Mouse (Mus musculus) adrenal gland, adult (tissue): ENCODE measurements around the gene Plp2.
"Not testable (repeated sequence)": the region's sequence is repeated elsewhere in the genome, so short reads cannot be mapped to it uniquely, and the experiment has no call there.

Experiments used
- DNase-seq, 2 experiments: peaks; one replicate each; pipeline ENCODE4 v3.0.0; 2022 to 2023; ENCODE audit warnings: low spot score in 1 of 2; ENCODE audit not compliant: inconsistent age in 2 of 2

The Plp2 gene

DNA sequence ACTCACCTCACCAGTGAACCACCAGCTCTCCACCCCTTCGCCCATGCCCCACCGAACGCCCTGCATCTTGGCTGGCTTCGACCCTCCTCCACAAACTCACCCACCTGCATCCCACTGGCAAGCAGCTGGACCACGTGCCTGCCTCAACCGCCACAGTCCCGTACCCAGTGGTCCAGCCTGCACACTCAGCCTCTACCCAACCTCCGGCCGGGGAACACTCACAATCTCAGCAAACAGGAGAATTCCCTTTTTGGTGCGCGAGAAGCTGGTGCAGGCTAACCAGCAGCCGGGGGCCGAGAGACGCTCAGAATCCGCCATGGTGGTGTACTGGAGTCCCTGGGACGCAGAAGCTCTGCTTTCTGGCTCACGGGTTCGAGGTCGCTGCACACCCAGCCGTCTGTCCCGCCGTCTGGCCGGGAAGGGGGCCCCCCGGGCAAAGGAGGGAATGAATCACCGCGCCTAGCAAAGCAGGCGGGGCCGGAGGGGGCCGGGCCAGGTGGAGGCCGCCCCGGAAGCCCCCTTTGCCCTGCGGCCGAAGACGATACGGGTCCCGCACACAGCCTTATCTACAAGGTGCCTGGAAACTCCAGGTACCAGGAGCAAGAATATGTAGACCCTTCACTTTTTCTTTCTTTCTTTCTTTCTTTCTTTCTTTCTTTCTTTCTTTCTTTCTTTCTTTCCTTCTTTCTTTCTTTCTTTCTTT, at the start of gene Plp2:
Gene Plp2 (minus strand): TSS at position 470 of the 703 bp plus-strand sequence.
- DNase-seq, result peak; percentile 79 to 82

DNA sequence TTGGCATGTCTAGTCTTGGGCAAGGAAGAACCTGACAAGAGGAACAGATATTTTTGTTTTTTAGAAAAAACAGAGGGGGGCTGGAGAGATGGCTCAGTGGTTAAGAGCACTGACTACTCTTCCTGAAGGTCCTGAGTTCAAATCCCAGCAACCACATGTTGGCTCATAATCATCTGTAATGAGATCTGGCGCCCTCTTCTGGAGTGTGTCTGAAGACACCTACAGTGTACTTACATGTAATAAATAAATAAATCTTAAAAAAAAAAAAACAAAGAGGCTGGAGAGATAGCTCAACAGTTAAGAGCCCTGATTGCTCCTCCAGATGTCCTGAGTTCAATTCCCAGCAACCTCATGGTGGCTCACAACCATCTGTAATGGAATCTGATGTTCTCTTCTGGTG, 44.9 kb upstream of the Plp2 start:
- DNase-seq, result not testable (repeated sequence)

GRCm38 (mm10) chrX:7714135-7714899, 43.1 kb upstream of the Plp2 start, which contains the start of gene Wdr45:
TSS of gene Wdr45 (plus strand) at chrX:7714333.
- peak; percentile 94 to 96 for DNase-seq

DNA sequence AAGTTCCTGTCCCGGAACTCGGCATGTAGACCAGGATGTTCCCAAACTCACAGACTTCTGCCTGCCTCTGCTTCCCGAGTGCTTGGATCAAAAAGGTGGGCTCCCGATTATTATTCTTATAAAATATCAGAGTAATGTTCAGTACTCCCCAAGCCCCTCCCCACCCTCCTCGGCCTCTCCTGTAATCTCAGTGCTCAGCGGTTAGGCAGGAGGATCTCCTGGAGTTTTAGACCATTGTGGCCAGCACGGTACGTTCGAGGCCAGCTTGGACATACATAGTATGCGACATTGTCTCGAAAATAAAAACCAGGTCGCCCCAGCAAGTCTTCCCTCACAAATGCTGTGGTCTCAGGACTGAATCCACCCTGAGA, 42.6 kb upstream of the Plp2 start:
- peak in 1 of 2 experiments; percentile 46 for DNase-seq

GRCm38 (mm10) chrX:7696954-7697381, 25.8 kb upstream of the Plp2 start, which contains the start of gene Gpkow:
TSS of gene Gpkow (plus strand) at chrX:7697131.
- DNase-seq, result peak; percentile 86 to 93

DNA sequence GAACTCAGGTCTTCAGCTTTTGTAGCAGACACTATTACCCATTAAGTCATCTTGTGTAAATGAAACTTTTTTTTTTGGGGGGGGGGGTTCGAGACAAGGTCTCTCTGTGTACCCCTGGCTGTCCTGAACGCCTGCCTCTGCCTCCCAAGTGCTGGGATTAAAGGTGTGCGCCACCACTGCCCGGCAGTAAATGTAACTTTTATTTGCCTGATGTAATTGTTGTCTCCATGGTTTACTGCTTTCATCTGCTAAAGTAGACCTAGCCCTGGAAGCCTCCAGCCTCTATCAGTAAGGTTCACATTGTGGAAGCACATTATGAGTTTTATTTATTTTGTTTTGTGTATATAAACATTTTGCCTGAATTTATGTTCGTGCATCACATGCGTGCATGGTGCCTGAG, 25.3 kb upstream of the Plp2 start:
- no peak for DNase-seq

DNA sequence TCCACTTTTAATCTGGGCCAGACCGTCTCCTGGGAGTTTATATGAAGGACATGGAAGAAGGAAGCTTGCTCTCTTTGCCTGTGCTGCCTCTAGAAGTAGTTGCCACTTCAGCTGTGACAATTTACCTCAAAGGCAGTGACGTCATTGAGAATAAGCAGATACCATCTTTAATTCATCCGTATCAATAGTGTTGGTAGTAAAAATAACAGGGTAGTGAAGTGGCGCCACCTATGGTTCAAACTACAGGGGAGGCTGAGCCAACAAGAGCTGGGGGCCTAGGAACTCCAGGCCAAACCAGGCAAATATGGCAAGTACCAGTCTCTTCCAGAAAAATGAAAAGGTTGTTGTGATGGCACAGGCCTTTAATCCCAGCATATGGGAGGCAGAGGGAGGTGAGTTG, 21.7 kb upstream of the Plp2 start:
- DNase-seq, result peak in 1 of 2 experiments; percentile 60

- DNase-seq, result no peak
Measured at GRCm38 (mm10) chrX:7690486-7690885, 19.3 kb upstream of the Plp2 start.

- no peak for DNase-seq
Measured at GRCm38 (mm10) chrX:7688321-7688720, 17.1 kb upstream of the Plp2 start.

GRCm38 (mm10) chrX:7680864-7681263, 9.7 kb upstream of the Plp2 start, which contains the start of gene Magix:
TSS of gene Magix (minus strand) at chrX:7681251.
- DNase-seq, result no peak

DNA sequence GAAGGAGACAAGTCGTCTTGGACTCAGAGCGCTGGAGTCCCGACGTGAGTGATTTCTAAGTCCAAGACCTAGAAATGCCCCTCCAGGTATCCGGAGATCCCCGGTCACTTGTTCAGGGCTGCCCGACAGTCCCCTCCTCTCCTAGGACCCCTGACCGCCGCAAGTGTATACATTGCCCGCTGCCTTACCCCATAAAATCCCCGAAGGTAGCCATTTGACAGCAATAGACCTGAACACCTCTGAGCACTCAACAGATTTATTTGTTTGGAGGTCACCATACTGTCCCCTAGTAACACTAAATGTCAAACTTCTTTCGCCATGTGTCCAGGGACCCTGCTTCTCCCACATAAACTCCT, 8.8 kb upstream of the Plp2 start:
- DNase-seq, result no peak

GRCm38 (mm10) chrX:7679405-7680056, 8.3 kb upstream of the Plp2 start:
- peak; percentile 92 to 95 for DNase-seq

DNA sequence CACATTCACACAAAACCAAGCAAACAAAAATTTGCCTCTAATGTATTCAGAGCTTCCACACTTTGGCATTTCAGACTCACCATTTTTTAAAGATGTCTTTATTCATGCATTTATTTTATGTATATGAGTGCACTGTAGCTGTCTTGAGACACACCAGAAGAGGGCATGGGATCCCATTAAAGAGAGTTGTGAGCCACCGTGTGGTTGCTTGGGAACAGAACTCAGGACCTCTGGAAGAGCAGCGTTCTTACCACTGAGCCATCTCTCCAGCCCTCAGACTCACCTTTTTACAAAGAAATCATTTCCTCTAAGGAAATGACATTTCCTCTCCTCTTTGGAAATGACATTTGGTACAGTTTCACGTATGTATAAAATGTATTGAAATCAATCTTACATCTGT, 7.8 kb upstream of the Plp2 start:
- DNase-seq, result no peak

DNA sequence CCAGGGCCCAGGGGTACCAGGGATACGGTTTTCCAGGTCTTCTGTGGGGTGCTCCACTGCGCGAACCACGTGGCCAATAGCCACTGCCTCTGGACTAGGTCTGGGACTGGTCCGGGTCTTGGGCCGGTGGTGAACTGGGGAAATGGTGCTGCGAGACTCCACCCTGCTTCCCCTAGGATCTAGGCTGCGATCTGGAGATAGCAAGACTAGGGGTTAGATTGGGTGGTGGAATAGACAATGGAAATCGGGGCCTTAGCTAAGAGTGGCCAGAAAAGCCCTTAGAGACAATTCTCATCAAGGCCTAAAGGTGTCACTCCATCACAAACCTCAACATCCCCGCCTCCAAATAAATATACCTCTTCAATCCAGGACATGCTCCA, 3.8 kb upstream of the Plp2 start:
- DNase-seq, result peak in 1 of 2 experiments; percentile 50

DNA sequence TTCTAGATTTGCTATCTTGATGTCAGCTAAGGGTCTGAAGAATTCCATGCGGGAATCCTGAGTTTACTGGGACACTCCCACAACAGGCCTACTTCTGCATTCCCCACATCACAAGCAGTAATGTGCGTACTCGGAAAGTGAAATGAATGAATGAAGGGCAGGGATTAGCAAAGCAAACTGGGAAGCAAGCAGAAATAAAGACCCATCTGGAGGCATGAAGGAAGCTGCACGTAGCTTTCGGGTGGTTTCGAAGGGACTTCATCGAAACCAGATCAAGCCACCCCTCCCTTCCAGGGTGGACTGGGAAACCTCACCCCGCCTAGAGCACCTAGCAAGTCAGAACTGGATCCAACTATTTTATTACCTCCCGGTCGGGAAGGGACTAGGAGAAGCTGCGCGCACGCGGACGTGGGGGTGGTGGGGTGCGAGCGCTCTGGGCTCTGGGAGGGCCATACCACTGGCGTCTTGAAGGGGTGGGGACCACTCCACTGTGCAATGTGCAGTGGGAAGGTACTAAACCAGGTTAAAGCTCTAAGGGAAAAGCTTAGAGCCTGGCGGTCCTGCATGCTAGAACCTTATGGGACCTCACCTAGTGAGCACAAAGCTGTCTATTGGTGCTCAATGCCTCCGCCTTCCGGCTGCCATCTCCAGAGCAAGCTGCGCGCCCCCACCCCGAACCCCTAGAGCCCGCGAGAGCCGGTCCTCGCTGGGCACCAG, 3.3 kb upstream of the Plp2 start:
- DNase-seq, result peak in 1 of 2 experiments; percentile 61

- peak; percentile 56 to 76 for DNase-seq
Measured at GRCm38 (mm10) chrX:7673578-7674281, 2.5 kb upstream of the Plp2 start.

DNA sequence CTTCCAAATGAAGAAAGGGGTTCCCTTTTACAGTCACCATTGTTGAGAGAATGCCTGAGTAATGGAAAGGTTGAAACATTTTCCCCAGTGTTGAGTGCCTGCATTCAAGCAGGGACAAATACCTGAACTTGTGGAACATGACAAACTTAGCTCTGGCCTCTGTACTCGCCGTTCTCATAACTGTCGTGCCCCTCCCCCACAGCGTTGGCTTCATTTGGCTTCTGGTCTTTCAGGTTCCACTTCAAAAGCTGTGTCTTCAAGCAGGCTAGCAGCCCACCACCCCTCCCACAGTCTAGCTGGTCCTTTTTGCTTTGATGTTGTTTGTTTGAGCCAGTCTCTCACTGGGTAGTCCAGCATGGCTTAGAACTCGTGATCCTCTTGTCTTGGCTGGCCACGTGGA, 1.5 kb upstream of the Plp2 start:
- no peak for DNase-seq

DNA sequence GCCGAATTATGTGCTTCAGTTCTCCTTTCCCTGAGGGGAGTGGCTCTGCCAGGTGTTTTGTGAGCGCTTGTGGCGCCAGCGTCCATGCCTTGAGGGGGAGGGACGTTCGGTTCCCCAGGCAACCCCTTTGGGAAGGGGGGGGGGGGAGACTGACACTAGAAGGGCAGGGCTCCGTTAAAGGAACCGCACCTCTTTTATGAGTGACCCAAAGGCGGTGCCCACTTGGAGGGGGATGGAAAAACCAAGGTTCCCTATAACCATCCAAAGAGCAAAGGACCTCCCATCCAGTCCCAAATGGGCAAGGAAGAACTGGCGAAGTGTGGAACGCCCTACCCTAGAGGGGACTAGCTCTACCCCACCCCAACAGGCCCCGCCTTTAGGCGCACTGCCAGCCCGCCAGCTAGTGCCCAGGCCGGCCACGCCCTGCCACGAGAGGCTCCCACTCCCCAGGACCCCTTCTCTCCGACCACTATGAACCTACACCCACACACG, 754 bp downstream of the Plp2 start:
- DNase-seq, result peak; percentile 79 to 89

- peak in 1 of 2 experiments; percentile 15 for DNase-seq
Measured at GRCm38 (mm10) chrX:7665739-7666502, 5.3 kb downstream of the Plp2 start.

DNA sequence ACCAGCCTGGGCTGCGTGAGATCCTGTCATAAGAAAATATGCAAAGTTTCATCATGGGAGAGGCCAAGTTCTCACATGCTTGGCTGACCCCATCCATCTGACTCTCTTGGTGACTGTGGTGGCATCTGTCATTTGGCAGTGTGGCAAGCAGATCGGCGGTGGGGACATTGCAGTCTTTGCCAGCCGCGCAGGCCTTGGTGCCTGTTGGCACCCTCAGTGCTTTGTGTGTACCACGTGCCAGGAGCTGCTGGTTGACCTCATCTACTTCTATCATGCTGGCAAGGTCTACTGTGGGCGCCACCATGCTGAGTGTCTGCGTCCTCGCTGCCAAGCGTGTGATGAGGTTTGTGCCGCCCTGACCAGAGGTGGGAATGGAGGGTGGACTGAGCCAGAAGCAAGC, 6.4 kb downstream of the Plp2 start:
- DNase-seq, result peak in 1 of 2 experiments; percentile 36
